Mouse (Mus musculus) forebrain, embryonic 10.5 days (tissue): ENCODE results near the gene Trim12c. TPM values are rescaled to one million over a fixed set of nuclear protein-coding genes. Genes with fewer than 3 reads are reported as not detected.
"Not testable (repeated sequence)": the region's sequence is repeated elsewhere in the genome, so short reads cannot be mapped to it uniquely, and the experiment has no call there.

ENCODE experiments used
- DNase-seq: peaks from one replicate; pipeline ENCODE4 v3.0.0-alpha.2; 2017; ENCODE audit warnings: low spot score; ENCODE audit errors: extremely low spot score
- H3K27ac ChIP-seq: fragments of 300-500 bp; sonication (generic); 2 replicates; pipeline ENCODE4 v1.5.1; 2016; ENCODE audit warnings: mild to moderate bottlenecking
- H3K27me3 ChIP-seq: fragments of 300-500 bp; sonication (generic); 2 replicates; pipeline ENCODE4 v1.6.1; 2016; ENCODE audit warnings: mild to moderate bottlenecking; ENCODE audit not compliant: poor library complexity, severe bottlenecking
- H3K36me3 ChIP-seq: fragments of 300-500 bp; sonication (generic); replicated peaks from 2 replicates; pipeline ENCODE4 v1.6.1; 2016; ENCODE audit warnings: mild to moderate bottlenecking, moderate library complexity
- H3K4me1 ChIP-seq: fragments of 300-500 bp; sonication (generic); 2 replicates; pipeline ENCODE4 v1.6.1; 2016
- H3K4me3 ChIP-seq: fragments of 300-500 bp; sonication (generic); 2 replicates; pipeline ENCODE4 v1.5.1; 2016; ENCODE audit warnings: mild to moderate bottlenecking, moderate library complexity
- H3K9me3 ChIP-seq: fragments of 300-500 bp; sonication (generic); 2 replicates; pipeline ENCODE4 v1.6.1; 2016; ENCODE audit warnings: mild to moderate bottlenecking, moderate library complexity
- WGBS: fragments of 180-500 bp; shearing (Covaris S2); methylation state at CpG from one replicate; pipeline ENCODE4 v1.1.7; 2016; 5-methylcytosine and 5-hydroxymethylcytosine counted together
- polyA plus RNA-seq: library from polyadenylated mRNA; unstranded; fragments of >200 nt; fragmentation: Nextera tagmentation; extraction: Ambion mirVana; gene quantifications from 2 replicates; pipeline ENCODE4 v1.2.1, GENCODE M21; 2016

The Trim12c gene
- polyA plus RNA-seq, 1 experiment from 2014 or later = 0.68 TPM

- H3K4me1 ChIP-seq, H3K9me3 ChIP-seq, DNase-seq, H3K36me3 ChIP-seq, H3K27me3 ChIP-seq, H3K27ac ChIP-seq: not testable (repeated sequence)
- WGBS = 30% methylated on average over 4 of the region's 4 CpGs
- peak within 1 kb of the TSS; percentile 36 for H3K4me3 ChIP-seq
Observed at GRCm38 (mm10) chr7:104315369-104316080, 37.6 kb downstream of the Trim12c start, which contains the start of gene Trim12a. TSS of gene Trim12a (minus strand) at chr7:104315466.

GRCm38 (mm10) chr7:104314796-104315353 is 38.3 kb downstream of the Trim12c start:
- Histone ChIP-seq H3K27me3 (no peaks in the 10 kb centered on the region), H3K4me1 (no peaks in the 10 kb centered on the region), H3K27ac (no peak overlapping the region), H3K9me3 (no peaks in the 10 kb centered on the region), H3K4me3 (peak overlapping the region; percentile 36), H3K36me3 (no peaks in the 10 kb centered on the region)
- WGBS = 16% methylated on average over 15 of the region's 15 CpGs
- peak; percentile 15 for DNase-seq

DNA sequence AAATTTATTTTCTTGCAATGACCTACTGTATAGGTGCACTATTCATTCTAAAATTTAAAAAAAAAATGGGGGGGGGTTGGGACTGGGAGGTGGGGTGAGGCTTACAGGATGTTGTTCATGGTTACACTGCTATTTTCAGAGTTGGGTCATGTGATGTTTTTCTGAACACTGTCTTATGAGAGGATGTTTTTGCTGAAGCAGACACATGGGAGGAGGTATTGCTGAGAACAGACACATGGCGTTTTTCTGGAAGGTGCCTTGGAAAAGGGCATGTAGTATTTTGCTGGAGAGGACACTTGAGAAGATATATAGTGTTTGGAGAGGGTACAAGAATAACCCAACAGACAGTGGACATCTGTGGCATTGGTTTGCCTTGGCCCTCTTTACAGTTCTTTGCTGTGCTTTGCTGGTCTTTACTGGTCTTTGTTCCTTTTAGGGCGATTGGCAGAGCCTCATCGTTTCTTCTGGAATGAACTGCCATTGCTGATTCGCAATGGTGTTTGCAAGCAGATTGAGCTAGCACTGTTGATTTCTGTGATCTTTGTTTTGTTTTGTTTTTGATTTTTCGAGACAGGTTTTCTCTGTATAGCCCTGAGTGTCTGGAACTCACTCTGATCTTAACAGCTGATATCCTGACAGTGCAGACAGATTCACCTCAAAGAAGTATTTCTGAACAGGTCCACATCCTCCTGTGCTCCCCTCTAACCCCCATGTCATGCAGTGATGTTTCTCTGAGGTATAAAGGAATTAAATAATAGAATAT is 61.3 kb downstream of the Trim12c start:
- no peak overlapping the region for H3K27ac ChIP-seq
- no peak for DNase-seq
- H3K4me1 ChIP-seq = no peaks in the 10 kb centered on the region
- H3K27me3 ChIP-seq = no peaks in the 10 kb centered on the region
- 89% methylated on average over 5 of the region's 5 CpGs for WGBS
- no peak overlapping the region for H3K4me3 ChIP-seq
- no peaks in the 10 kb centered on the region for H3K9me3 ChIP-seq
- no peaks in the 10 kb centered on the region for H3K36me3 ChIP-seq

DNA sequence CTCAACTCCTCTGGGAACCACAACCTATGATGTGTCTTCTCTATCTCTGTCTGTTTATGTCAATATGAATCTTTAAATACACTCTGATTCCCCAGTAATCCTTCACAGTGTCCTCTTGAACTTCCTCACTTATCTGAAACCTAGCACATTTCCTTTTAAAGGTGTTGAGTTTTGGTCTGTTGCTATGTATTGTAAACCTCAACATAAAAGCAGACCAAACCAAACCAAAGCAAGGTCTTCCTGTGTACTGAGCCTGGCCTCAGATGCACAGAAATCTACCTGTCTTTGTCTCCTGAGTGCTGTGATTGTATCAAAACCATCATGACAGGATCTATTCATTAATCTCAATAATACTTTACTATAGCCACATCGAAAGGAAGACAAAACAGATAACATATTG is 62.5 kb downstream of the Trim12c start:
- no peak for DNase-seq
- Histone ChIP-seq H3K27ac (no peak overlapping the region), H3K9me3 (no peaks in the 10 kb centered on the region), H3K36me3 (no peaks in the 10 kb centered on the region), H3K27me3 (no peaks in the 10 kb centered on the region), H3K4me1 (no peaks in the 10 kb centered on the region), H3K4me3 (no peak overlapping the region)
- 90% methylated on average over 1 of the region's 1 CpGs for WGBS

Other genes starting within 250 kb of the Trim12c start
- gene Olfr646, start 248.5 kb downstream of the Trim12c start, polyA plus RNA-seq = not detected in 2 replicates
- gene Ubqln5, start 223.5 kb downstream of the Trim12c start, polyA plus RNA-seq = not detected in 2 replicates
- gene Olfr643, start 216.0 kb downstream of the Trim12c start, polyA plus RNA-seq = not detected in 2 replicates
- gene Ubqln3, start 210.1 kb downstream of the Trim12c start, polyA plus RNA-seq = not detected in 2 replicates
- not detected in 2 replicates for gene Ubqlnl, start 202.8 kb downstream of the Trim12c start, polyA plus RNA-seq
- not detected in 2 replicates for gene Olfm5, start 188.5 kb downstream of the Trim12c start, polyA plus RNA-seq
- gene Olfr648, start 170.0 kb downstream of the Trim12c start, polyA plus RNA-seq = 0.23 and 0.29 TPM in 2 replicates
- not detected in 2 replicates for gene Olfr649, start 157.4 kb downstream of the Trim12c start, polyA plus RNA-seq
- 5.1 and 5.7 TPM in 2 replicates for gene Trim6, start 134.6 kb downstream of the Trim12c start, polyA plus RNA-seq
- gene Trim34a, start 108.9 kb downstream of the Trim12c start, polyA plus RNA-seq = 0.34 and 0.48 TPM in 2 replicates
- gene Trim5, start 65.3 kb downstream of the Trim12c start, polyA plus RNA-seq = 0.05 and 0.16 TPM in 2 replicates
- gene Trim12a, start 37.9 kb downstream of the Trim12c start, polyA plus RNA-seq = 1.1 and 1.2 TPM in 2 replicates
- not detected in 2 replicates for gene Trim34b, start 23.9 kb downstream of the Trim12c start, polyA plus RNA-seq
- gene Trim30b, start 16.5 kb upstream of the Trim12c start, polyA plus RNA-seq = not detected in 2 replicates
- gene Trim30c, start 47.5 kb upstream of the Trim12c start, polyA plus RNA-seq = 0.11 TPM in 1 of 2 replicates, not detected in the other
- gene Trim30a, start 111.8 kb upstream of the Trim12c start, polyA plus RNA-seq = 0.26 and 0.37 TPM in 2 replicates
- 0.11 TPM in 1 of 2 replicates, not detected in the other for gene Trim30d, start 154.5 kb upstream of the Trim12c start, polyA plus RNA-seq
- not detected in 2 replicates for gene Olfr651, start 196.8 kb upstream of the Trim12c start, polyA plus RNA-seq
- gene Olfr652, start 207.5 kb upstream of the Trim12c start, polyA plus RNA-seq = not detected in 2 replicates
- not detected in 2 replicates for gene Olfr653, start 224.0 kb upstream of the Trim12c start, polyA plus RNA-seq
- gene Olfr654, start 233.7 kb upstream of the Trim12c start, polyA plus RNA-seq = not detected in 2 replicates
- gene Olfr655, start 248.4 kb upstream of the Trim12c start, polyA plus RNA-seq = not detected in 2 replicates